Mouse (Mus musculus) small intestine, adult 2 months (tissue): Measurements from ENCODE around the gene Gad2. TPM values are rescaled to one million over a fixed set of nuclear protein-coding genes. Genes with fewer than 3 reads are reported as not detected.

Experiments used
- H3K27ac ChIP-seq: fragments of 200-500 bp; 2 replicates; pipeline ENCODE4 v1.5.1; 2012; ENCODE audit warnings: low read depth, low read length, control low read depth, inconsistent platforms; ENCODE audit not compliant: insufficient read depth
- H3K27me3 ChIP-seq: fragments of 200-500 bp; 2 replicates; pipeline ENCODE4 v1.6.1; 2012; ENCODE audit warnings: mild to moderate bottlenecking, moderate library complexity, low read length, inconsistent platforms; ENCODE audit not compliant: control insufficient read depth, insufficient read depth
- H3K36me3 ChIP-seq: fragments of 200-500 bp; 2 replicates; pipeline ENCODE4 v1.6.1; 2012; ENCODE audit warnings: mild to moderate bottlenecking, low read length, control low read depth, inconsistent platforms; ENCODE audit not compliant: control insufficient read depth, insufficient read depth
- H3K4me1 ChIP-seq: fragments of 200-500 bp; 2 replicates; pipeline ENCODE4 v1.6.1; 2012; ENCODE audit warnings: low read length, inconsistent platforms, mixed read lengths; ENCODE audit not compliant: control insufficient read depth, insufficient read depth, insufficient read length
- H3K4me3 ChIP-seq: fragments of 200-500 bp; 2 replicates; pipeline ENCODE4 v1.5.1; 2012; ENCODE audit warnings: low read depth, mild to moderate bottlenecking, control low read depth, inconsistent platforms, low read length, moderate library complexity
- CTCF ChIP-seq: fragments of 200-500 bp; IDR thresholded peaks from 2 replicates; pipeline ENCODE4 v1.5.1; 2012; ENCODE audit warnings: low read depth, mild to moderate bottlenecking, control low read depth, inconsistent platforms, low read length, moderate library complexity, mixed read lengths; ENCODE audit not compliant: insufficient replicate concordance, insufficient read length; ENCODE audit errors: extremely low read depth
- POLR2A ChIP-seq: fragments of 200-500 bp; IDR thresholded peaks from 2 replicates; pipeline ENCODE4 v1.6.1; 2012; ENCODE audit warnings: low read depth, mild to moderate bottlenecking, control low read depth, inconsistent platforms, low read length, moderate library complexity
- WGBS: fragments of 180-500 bp; shearing (Covaris S2); methylation state at CpG from one replicate; pipeline ENCODE4 v1.1.7; 2018; 5-methylcytosine and 5-hydroxymethylcytosine counted together
- polyA plus RNA-seq: library from polyadenylated mRNA; depleted of rRNA; stranded (reverse); fragments of >200 nt; gene quantifications from 2 replicates; pipeline ENCODE4 v1.2.3, GENCODE M21; 2012

Gene Gad2
- polyA plus RNA-seq, 1 experiment, result 0.01 TPM

- H3K27ac ChIP-seq, result no peak overlapping the region
- peaks cover 14% of the 10 kb centered on the region for H3K4me1 ChIP-seq
- 5% methylated on average over 12 of the region's 12 CpGs for WGBS
- no peak for TF ChIP-seq CTCF
- TF ChIP-seq POLR2A, result no peak
- no peak overlapping the region for H3K4me3 ChIP-seq
- H3K36me3 ChIP-seq, result no peaks in the 10 kb centered on the region
- peaks cover 39% of the 10 kb centered on the region for H3K27me3 ChIP-seq
Measured at GRCm38 (mm10) chr2:22619416-22619815, 2.6 kb upstream of the Gad2 start.

- Histone ChIP-seq H3K27me3 (peaks cover 39% of the 10 kb centered on the region), H3K4me1 (peaks cover 14% of the 10 kb centered on the region), H3K36me3 (no peaks in the 10 kb centered on the region), H3K4me3 (no peak overlapping the region), H3K27ac (no peak overlapping the region)
- 2% methylated on average over 6 of the region's 6 CpGs for WGBS
- TF ChIP-seq CTCF (no peak), POLR2A (no peak)
Measured at GRCm38 (mm10) chr2:22620030-22620429, 2.0 kb upstream of the Gad2 start.

DNA sequence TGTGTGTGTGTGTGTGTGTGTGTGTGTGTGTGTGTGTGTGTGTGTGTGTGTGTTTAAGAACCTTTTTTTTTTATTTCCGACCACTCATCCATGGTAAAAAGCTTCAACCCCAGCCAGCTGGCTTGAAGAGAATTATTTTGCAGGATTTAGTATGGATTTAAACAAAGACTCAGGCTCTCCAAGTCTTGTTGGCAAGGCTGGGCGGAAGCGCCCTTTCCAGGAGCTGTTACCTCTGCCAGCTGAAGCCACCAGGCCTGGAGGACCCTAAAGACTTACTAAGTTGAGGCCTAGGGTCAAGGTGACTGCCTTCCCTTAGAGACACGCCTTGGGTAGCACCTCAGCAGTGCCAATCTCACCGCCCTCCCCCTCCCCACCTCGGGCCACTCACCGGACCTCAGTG, 1.5 kb upstream of the Gad2 start:
- TF ChIP-seq POLR2A (no peak), CTCF (no peak)
- H3K4me1 ChIP-seq, result peaks cover 14% of the 10 kb centered on the region
- H3K4me3 ChIP-seq, result no peak overlapping the region
- H3K27me3 ChIP-seq, result peaks cover 44% of the 10 kb centered on the region
- H3K27ac ChIP-seq, result no peak overlapping the region
- no peaks in the 10 kb centered on the region for H3K36me3 ChIP-seq
- 21% methylated on average over 7 of the region's 7 CpGs for WGBS

DNA sequence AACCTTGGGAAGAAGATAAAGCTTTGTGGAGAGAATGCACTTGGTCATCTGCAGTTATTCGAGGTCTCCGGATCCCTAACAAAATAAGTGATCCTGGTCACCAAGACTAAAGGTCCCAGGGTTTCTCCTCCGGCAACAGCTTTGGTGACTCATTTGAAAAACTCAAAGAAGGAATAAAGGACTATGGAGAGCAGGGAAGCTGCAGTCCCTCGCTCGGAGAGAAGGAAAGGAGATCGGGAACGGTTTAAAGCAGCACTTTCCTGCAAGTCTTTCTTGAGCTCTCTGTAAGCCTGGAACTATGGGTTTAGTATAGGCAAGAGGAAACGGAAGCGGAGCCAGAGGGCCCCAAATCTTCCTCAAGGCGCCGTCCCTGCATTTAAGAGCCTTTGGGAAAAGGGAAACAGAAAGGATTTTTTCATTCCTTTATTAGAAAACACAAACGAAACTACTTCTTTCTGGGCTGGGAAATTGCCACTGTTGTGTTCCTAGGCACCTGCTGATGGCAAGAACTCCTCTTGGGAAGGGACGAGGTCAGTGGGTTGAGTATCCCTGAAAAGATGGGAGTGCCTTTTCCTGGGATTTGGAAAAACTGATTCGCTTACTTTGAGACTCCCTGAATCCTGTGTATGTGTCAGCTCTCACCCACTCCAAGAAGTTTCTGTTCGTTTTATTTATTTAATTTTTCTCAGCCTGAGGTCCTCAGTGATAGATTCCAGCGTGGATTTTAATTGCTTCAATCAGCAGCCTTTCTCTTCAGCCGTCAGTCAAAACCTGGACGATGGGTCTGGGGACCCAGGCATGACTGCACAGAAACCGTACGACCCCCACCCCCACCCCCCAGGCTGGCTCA, 802 bp upstream of the Gad2 start:
- H3K4me1 ChIP-seq, result peaks cover 14% of the 10 kb centered on the region
- no peaks in the 10 kb centered on the region for H3K36me3 ChIP-seq
- 8% methylated on average over 20 of the region's 20 CpGs for WGBS
- H3K4me3 ChIP-seq, result no peak overlapping the region
- no peak overlapping the region for H3K27ac ChIP-seq
- peaks cover 45% of the 10 kb centered on the region for H3K27me3 ChIP-seq
- TF ChIP-seq CTCF (no peak), POLR2A (no peak)

DNA sequence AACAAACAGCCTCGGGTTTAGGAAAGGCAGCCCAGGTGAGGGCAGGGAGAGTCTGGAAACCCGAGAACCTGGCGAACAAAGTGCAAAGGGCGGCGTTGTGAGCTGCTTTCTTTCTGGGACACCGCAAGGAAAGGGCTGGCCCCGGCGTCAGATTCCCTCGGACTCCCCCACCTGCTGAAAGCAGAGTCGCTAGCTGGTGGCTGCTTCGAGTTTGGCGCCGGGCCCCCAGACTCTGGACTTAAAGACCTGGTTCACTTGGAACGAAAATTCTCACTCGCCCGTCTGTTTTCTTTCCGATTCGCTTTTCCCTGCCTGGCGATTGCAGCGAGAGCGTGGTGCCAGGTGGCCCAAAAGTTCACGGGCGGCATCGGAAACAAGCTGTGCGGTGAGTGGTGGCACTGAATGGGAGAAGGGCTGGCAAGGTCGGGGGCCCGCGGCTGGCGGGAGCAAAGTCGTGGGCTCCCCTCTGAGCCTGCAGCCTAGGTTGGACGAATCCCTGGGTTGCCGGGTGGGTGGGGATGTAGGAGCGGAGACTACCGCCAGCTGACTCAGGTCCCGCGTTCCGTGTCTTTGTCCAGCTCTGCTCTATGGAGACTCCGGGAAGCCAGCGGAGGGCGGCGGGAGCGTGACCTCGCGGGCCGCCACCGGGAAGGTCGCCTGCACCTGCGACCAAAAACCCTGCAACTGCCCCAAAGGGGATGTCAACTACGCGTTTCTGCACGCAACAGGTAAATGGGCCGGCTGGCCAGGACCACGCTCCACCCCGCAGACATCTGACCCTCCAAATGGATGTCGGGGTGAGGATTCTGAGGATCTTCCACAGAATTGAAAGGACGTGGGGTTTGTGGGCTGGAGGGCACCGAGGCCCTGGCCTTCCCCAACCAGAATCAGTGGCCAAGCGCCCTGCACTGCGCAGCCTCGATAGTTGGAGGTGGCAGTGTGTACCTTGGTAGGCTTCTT, 1.4 kb downstream of the Gad2 start:
- WGBS, result under 1% methylated on average over 60 of the region's 60 CpGs
- no peak overlapping the region for H3K27ac ChIP-seq
- H3K36me3 ChIP-seq, result no peaks in the 10 kb centered on the region
- peaks cover 14% of the 10 kb centered on the region for H3K4me1 ChIP-seq
- H3K27me3 ChIP-seq, result peaks cover 47% of the 10 kb centered on the region
- TF ChIP-seq CTCF (no peak), POLR2A (no peak)
- peak overlapping the region; percentile 53 for H3K4me3 ChIP-seq

GRCm38 (mm10) chr2:22624188-22624975, 2.4 kb downstream of the Gad2 start:
- 7% methylated on average over 27 of the region's 27 CpGs for WGBS

More at GRCm38 (mm10) chr2:22624188-22624975, 2.4 kb downstream of the Gad2 start:
- no peaks in the 10 kb centered on the region for H3K36me3 ChIP-seq
- no peak overlapping the region for H3K4me3 ChIP-seq
- H3K27me3 ChIP-seq, result peaks cover 47% of the 10 kb centered on the region
- no peak for TF ChIP-seq CTCF
- no peak for TF ChIP-seq POLR2A
- H3K27ac ChIP-seq, result no peak overlapping the region
- peaks cover 14% of the 10 kb centered on the region for H3K4me1 ChIP-seq
